Mouse (Mus musculus): Measurements from ENCODE around the gene 9530077C05Rik.
"Not testable (repeated sequence)": the region's sequence is repeated elsewhere in the genome, so short reads cannot be mapped to it uniquely, and the experiment has no call there.

9530077C05Rik gene

GRCm38 (mm10) chr9:22417547-22417946, 6.2 kb downstream of the 9530077C05Rik start:
- in situ Hi-C loops (cut with MboI, MseI), result no loop called here

- in situ Hi-C loops (cut with MboI, MseI), result no loop called here
Observed at GRCm38 (mm10) chr9:22419877-22420276, 8.6 kb downstream of the 9530077C05Rik start.

GRCm38 (mm10) chr9:22420491-22420890, 9.2 kb downstream of the 9530077C05Rik start:
- in situ Hi-C loops (cut with MboI, MseI), result no loop called here

GRCm38 (mm10) chr9:22422559-22422958, 11.2 kb downstream of the 9530077C05Rik start:
- in situ Hi-C loops (cut with MboI, MseI), result no loop called here

GRCm38 (mm10) chr9:22423507-22423906, 12.2 kb downstream of the 9530077C05Rik start:
- in situ Hi-C loops (cut with MboI, MseI), result no loop called here

- in situ Hi-C loops (cut with MboI, MseI), result no loop called here
Observed at GRCm38 (mm10) chr9:22424196-22424595, 12.9 kb downstream of the 9530077C05Rik start.

- in situ Hi-C loops (cut with MboI, MseI), result no loop called here
Observed at GRCm38 (mm10) chr9:22424719-22425118, 13.4 kb downstream of the 9530077C05Rik start.

GRCm38 (mm10) chr9:22428028-22428665, 16.8 kb downstream of the 9530077C05Rik start:
- in situ Hi-C loops (cut with MboI, MseI), result no loop called here

- in situ Hi-C loops (cut with MboI, MseI), result no loop called here
Observed at GRCm38 (mm10) chr9:22428666-22429410, 17.5 kb downstream of the 9530077C05Rik start.

GRCm38 (mm10) chr9:22429533-22430241, 18.4 kb downstream of the 9530077C05Rik start:
- in situ Hi-C loops (cut with MboI, MseI), result loop anchor here (10.0 kb wide), 1 partner anchor 505 kb away; no protein-coding TSS in a partner anchor

GRCm38 (mm10) chr9:22430315-22430840, 19.1 kb downstream of the 9530077C05Rik start:
- in situ Hi-C loops (cut with MboI, MseI), result loop anchor here (10.0 kb wide), 1 partner anchor 504 kb away; no protein-coding TSS in a partner anchor

GRCm38 (mm10) chr9:22433221-22433620, 21.9 kb downstream of the 9530077C05Rik start:
- in situ Hi-C loops (cut with MboI, MseI), result loop anchor here (10.0 kb wide), 1 partner anchor 502 kb away; no protein-coding TSS in a partner anchor

- in situ Hi-C loops (cut with MboI, MseI), result loop anchor here (10.0 kb wide), 1 partner anchor 501 kb away; no protein-coding TSS in a partner anchor
Observed at GRCm38 (mm10) chr9:22434101-22434500, 22.8 kb downstream of the 9530077C05Rik start.

GRCm38 (mm10) chr9:22438826-22439225, 27.5 kb downstream of the 9530077C05Rik start:
- in situ Hi-C loops (cut with MboI, MseI), result loop anchor here (10.0 kb wide), 1 partner anchor 496 kb away; no protein-coding TSS in a partner anchor

- in situ Hi-C loops (cut with MboI, MseI), result no loop called here
Observed at GRCm38 (mm10) chr9:22443157-22443556, 31.8 kb downstream of the 9530077C05Rik start.

- in situ Hi-C loops (cut with MboI, MseI), result no loop called here
Observed at GRCm38 (mm10) chr9:22445123-22445522, 33.8 kb downstream of the 9530077C05Rik start.

GRCm38 (mm10) chr9:22447213-22447612, 35.9 kb downstream of the 9530077C05Rik start:
- in situ Hi-C loops (cut with MboI, MseI), result no loop called here

GRCm38 (mm10) chr9:22448420-22448819, 37.1 kb downstream of the 9530077C05Rik start:
- in situ Hi-C loops (cut with MboI, MseI), result no loop called here

GRCm38 (mm10) chr9:22449209-22449608, 37.9 kb downstream of the 9530077C05Rik start:
- in situ Hi-C loops (cut with MboI, MseI), result no loop called here

GRCm38 (mm10) chr9:22452697-22453096, 41.4 kb downstream of the 9530077C05Rik start:
- in situ Hi-C loops (cut with MboI, MseI), result no loop called here

GRCm38 (mm10) chr9:22453501-22453924, 42.2 kb downstream of the 9530077C05Rik start:
- in situ Hi-C loops (cut with MboI, MseI), result no loop called here

GRCm38 (mm10) chr9:22453990-22454389, 42.7 kb downstream of the 9530077C05Rik start, which contains the start of gene Gm17545:
TSS of gene Gm17545 (plus strand) at chr9:22454290.
- in situ Hi-C loops (cut with MboI, MseI), result not testable (repeated sequence)

Data from T-helper 2 cell (primary cell).